Mouse (Mus musculus): ENCODE measurements around the gene Etfa.

Gene Etfa

DNA sequence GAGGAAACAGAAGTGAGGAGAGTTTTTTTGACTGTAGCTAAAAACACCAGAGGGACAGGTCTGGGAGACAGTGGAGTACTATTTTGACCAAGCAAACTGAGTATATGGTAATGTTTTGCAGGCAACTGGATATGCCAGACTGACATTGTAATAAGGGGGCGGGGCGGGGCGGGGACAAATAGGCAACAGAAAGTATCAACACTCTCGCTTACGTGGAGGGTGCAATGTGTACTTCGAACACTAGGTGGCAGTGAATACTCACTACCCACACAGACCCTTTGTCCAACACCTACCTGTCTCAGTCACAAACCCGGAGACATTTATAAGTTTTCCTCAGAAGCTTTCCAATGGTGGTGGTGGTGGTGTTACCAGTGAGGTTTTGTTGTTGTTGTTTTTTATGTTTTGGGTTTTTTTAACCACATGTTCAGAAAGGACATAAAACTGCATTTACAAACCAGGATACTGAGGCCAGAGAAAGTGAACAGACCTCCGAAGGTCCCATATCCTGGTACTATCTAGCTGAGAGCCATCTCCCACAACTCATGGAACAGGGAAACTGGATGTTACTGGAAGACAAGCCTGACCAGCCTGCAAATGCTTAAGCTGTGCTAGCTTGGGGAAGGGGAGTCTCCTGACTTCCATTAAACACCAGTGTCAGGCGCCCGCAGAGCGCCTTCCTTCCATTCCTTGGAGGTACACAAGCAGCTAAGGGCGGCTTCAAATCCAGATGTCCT, 82.6 kb downstream of the Etfa start:
- no peak for ATAC-seq (ENCODE audit: insufficient number of reproducible peaks, low FRiP score, low TSS enrichment)

DNA sequence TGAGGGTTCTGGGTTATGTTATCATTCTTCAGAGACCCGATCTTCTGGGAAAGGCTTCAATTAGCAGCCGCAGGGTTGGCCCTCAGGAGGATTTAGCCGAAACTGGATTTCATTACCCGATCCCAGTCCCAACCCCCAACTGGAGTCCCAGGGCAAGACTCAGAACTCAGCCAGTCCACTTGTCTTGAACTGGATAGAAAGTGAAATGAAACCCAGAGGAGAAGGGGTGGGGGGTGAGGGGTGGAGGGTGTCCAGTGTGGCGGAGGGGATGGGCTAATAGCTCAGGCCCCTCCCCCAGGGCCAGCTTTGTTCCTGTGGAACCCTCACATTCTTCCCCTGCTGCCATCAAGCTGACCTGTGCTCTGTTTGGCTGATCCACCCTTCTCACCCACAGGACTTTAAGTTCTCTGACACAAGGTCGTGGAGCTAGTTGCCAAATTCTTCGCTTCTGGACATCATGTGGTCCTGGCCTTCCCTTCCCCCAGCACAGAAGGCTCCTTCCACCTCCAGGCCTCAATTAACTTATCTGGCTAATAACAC, 86.7 kb downstream of the Etfa start:
- no peak for ATAC-seq (ENCODE audit: insufficient number of reproducible peaks, low FRiP score, low TSS enrichment)

DNA sequence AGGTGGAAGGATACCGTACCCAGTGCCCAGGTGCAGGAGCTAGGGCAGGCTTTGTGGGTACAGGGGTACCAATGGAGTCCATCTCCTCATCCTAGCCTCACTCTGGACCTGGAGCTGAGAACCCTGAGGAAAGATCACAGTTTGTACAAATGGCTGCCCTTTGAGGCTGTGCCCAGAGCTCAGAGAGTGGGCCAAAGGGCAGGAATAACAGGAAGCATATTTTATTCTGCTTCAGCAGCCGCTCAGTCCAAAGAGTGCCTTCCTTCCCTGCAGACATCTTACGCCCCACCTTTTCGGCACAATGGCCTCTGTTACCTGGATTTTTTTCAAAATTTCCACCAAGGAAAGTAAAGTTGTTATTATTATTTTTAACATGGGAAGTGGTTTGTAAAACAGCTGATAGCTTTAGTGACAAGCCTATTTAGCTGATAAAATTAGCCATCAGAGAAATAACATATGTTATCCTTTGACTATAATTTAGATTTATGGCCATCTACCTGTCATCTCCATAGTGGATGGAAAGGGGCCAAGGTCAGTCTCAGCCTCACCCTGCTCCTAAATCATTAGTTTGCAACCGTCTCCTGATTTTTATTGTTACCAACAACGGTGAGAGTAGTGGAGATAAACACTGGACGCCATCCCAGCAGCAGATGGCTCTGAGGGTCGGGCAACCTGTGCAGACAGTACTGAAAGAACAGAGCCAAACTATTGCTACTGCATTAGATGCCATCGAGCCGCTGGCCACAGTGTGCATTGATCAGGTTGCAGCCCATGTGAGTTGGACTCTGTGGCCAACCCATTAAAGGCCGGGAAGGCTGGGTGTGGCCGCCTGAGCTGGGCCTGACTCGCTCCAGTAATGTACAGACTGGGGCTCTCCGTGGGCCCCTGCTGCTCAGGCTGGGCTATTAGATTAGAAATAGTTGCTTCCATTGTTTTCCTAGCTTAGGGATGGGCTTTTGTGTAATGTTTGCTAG, 88.3 kb downstream of the Etfa start:
- ATAC-seq (ENCODE audit: insufficient number of reproducible peaks, low FRiP score, low TSS enrichment) = peak; percentile 52; the same call in 1 of the 2 replicates

DNA sequence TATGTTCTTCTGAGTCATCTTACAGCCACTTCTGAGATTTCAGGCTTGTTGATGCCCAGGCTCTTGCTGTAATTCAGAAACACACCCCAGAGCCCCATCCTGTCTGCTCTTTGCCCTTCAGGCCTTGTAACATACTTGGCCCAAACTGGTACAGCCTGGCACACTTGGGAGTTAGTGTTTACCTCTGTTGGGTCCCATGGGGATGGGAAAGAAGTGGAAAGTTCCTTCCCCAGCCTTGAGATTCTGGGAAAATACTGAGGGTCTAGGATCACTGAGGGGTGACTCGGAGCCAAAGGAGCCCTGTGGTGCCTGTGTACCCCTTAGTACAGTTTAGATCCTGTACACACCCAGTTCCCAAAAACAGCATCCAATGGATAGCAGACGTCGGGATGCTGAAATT, 90.3 kb downstream of the Etfa start:
- ATAC-seq (ENCODE audit: insufficient number of reproducible peaks, low FRiP score, low TSS enrichment) = no peak

DNA sequence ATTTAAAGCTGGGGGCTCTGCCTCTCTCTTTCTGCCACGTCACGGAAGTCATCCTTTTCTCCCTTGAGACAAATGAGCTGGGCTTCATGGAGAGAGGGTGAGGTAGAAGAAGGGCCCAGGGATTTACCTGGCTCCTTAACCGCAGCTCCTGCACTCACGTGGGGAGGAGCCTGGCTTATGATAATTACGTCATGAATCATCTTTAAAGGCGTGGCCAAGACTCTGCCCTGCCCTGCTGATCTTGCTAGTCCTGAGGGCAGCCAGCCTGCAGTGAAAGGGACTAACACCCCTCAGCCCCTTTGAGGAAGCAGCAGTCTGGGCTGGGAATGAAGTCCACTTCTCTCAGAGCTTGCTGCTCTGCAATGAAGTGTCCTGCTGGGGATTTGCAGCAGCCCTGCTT, 100.9 kb downstream of the Etfa start:
- ATAC-seq (ENCODE audit: insufficient number of reproducible peaks, low FRiP score, low TSS enrichment) = no peak

DNA sequence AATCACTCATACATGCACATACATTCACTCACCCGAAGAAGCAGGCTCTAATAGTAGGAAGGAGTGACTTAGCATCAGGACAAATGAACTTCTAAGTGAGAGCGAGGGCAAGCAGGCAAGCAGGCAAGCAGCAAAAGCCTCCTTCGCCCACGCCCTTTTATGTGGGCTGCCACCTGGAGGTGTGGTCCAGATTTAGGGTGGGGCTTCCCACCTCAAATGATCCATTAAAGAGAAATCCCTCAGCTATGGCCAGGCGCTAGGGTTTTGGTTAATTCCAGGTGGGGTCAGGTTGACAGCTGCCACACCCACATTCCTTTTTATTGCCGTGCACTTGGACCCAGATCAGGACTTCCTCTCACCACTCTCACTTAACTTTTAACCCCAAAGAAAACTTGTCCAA, 101.6 kb downstream of the Etfa start:
- no peak for ATAC-seq (ENCODE audit: insufficient number of reproducible peaks, low FRiP score, low TSS enrichment)

DNA sequence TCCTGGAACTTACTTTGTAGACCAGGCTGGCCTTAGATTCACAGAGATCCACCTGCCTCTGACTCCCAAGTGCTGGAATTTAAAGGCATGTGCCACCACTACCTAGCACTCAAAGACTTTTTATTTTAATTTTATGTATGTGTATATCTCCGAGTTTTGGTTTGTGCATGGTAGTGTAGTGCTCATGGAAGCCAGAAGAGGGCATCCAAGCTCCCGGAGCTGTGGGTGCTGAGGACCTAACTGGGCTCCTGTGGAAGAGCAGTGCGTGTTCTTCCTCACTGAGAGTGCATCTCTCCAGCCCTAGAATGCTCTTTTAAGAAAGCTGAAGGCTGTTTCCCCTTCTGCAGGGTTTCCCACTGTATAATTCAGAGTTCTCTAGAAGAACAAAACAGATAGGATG, 102.2 kb downstream of the Etfa start:
- ATAC-seq (ENCODE audit: insufficient number of reproducible peaks, low FRiP score, low TSS enrichment) = no peak

DNA sequence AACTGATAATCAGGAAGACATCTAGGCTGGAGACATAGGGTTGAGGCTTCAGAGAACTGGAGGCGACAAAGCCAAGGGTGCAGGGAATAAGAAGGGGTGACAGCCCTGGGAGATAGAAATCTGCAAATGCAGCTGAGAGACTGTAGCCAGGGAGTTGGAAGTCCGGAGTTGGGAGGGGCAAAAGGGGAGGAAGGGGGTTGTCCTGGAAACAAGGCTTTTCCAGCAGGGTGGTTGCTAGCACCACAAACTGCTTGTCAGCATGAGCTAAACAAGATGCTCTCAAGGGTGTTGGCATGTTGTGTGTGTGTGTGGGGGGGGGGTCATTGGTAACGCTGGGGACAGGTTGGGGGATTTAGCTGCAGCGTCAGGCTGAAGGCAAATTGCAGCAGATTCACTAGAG, 103.2 kb downstream of the Etfa start:
- no peak for ATAC-seq (ENCODE audit: insufficient number of reproducible peaks, low FRiP score, low TSS enrichment)

DNA sequence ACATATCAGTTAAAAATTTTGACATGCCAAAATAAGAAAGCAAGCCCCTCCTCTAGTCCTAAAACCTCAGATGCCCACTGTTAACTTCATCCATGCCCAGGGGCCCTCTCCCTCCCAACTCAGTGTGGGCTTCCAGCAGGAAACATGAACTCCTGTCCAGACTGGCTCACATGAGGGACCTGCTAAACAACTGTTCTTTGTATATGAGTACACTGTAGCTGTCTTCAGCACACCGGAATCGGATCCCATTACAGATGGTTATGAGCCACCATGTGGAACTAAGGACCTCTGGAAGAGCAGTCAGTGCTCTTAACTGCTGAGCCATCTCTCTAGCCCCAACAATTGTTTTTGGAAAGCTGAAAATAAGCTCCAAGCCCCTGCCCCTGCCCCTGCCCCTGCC, 105.3 kb downstream of the Etfa start:
- no peak for ATAC-seq (ENCODE audit: insufficient number of reproducible peaks, low FRiP score, low TSS enrichment)

DNA sequence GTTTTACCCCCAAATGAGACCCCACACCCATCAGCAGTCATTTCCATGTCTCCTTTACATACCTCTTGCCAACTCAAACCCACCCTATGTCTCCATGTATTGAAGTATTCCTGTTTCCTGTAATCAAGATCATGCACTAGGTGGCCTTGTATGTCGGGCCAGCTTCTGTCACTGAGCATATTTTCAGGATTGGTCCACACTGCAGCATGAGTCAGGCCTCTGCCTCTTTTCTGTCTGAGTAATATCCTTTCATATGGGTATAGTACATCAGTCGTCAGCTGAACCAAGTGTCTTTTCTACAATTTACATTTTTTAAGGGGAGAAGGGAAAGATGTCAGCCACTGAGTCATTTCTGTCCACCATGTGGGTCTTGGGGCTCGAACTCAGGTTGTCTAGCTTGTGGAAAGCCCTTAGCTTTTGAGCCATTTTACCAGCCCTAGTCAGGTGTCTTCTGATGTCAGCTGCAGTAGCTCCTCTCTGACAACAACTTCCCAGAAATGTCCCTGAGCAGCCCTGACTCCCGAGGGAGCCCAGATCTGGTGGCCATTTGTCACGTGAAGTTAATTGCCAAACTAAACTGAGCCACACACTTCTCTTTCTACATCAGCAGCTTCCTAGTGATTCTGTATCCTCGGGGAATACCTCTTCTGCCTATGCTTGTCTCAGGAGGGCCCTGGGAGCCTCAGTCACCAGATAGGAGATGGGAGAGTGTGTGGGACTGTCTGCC, 106.9 kb downstream of the Etfa start:
- no peak for ATAC-seq (ENCODE audit: insufficient number of reproducible peaks, low FRiP score, low TSS enrichment)

All from cerebellum, adult (tissue).